Comparison of ENCODE assay signal across 8 mouse cellular contexts in genomic region chr5:74092481-74092832, GRCm38 (mm10). TPM values are rescaled to one million over a fixed set of nuclear protein-coding genes. Genes with fewer than 3 reads are reported as not detected.
A peak's percentile ranks its signal among the peaks of the same experiment; 100 is the strongest.
DNase-seq lines count a peak whose midpoint lies in the region; ATAC-seq and TF ChIP-seq lines count a peak whose summit lies in the region.

No protein-coding gene starts in this region.

- no peak overlapping the region; the same call in 1 of the 2 replicates for H3K27ac ChIP-seq in embryonic facial prominence, embryonic 14.5 days (replicated peaks; ENCODE audit: low read depth, low read length)
- H3K27ac ChIP-seq in intestine, embryonic 15.5 days: no peak overlapping the region
- H3K27ac ChIP-seq in midbrain, postnatal 0 days (ENCODE audit: low read depth, low read length): peak overlapping the region; percentile 38; the same call in 1 of the 2 replicates

- H3K4me2 ChIP-seq in embryonic facial prominence, embryonic 14.5 days (ENCODE audit: low read depth, low read length): peak overlapping the region; percentile 74
- peak overlapping the region; percentile 69 for H3K4me2 ChIP-seq in intestine, embryonic 15.5 days (replicated peaks)
- H3K4me2 ChIP-seq in midbrain, postnatal 0 days (ENCODE audit: low read depth, low read length, poor library complexity, severe bottlenecking): peak overlapping the region; percentile 52

- no peak for TF ChIP-seq CTCF in midbrain, postnatal 0 days (IDR thresholded peaks at IDR 0.05)

- H3K9ac ChIP-seq in embryonic facial prominence, embryonic 14.5 days (ENCODE audit: low read depth, low read length): peak overlapping the region; percentile 30; the same call in 1 of the 2 replicates
- H3K9ac ChIP-seq in intestine, embryonic 15.5 days: no peak overlapping the region
- peak overlapping the region; percentile 50; the same call in 1 of the 2 replicates for H3K9ac ChIP-seq in midbrain, postnatal 0 days (replicated peaks; ENCODE audit: low read length, poor library complexity, severe bottlenecking)

- 49% methylated on average over 4 of the region's 4 CpGs for WGBS in embryonic facial prominence, embryonic 14.5 days
- 47% methylated on average over 4 of the region's 4 CpGs for WGBS in intestine, embryonic 15.5 days
- 48% methylated on average over 4 of the region's 4 CpGs for WGBS in midbrain, postnatal 0 days

- peak overlapping the region; percentile 94 for H3K4me3 ChIP-seq in embryonic facial prominence, embryonic 14.5 days (ENCODE audit: low read depth, low read length)
- peak overlapping the region; percentile 87 for H3K4me3 ChIP-seq in intestine, embryonic 15.5 days (replicated peaks)
- H3K4me3 ChIP-seq in midbrain, postnatal 0 days (ENCODE audit: low read depth, low read length): peak overlapping the region; percentile 64

- DNase-seq in left cerebral cortex, adult 11 months (ENCODE audit: low spot score): peak; percentile 29
- no peak for DNase-seq in left cerebral cortex, adult 9 months (ENCODE audit: low spot score in 2 of 2)
- no peak for DNase-seq in embryonic facial prominence, embryonic 14.5 days (ENCODE audit: low spot score)
- no peak for DNase-seq in midbrain, postnatal 0 days (ENCODE audit: low spot score)
- no peak for DNase-seq in spleen, adult 18-20 months
- no peak for DNase-seq in kidney, adult 9 months
- DNase-seq in thymus, postnatal 10 days (ENCODE audit: low spot score in 2 of 2): no peak

- peaks cover 5% of the 10 kb centered on the region; the same call in 1 of the 2 replicates for H3K9me3 ChIP-seq in embryonic facial prominence, embryonic 14.5 days (ENCODE audit: control insufficient read depth, low read length)
- H3K9me3 ChIP-seq in intestine, embryonic 15.5 days: no peaks in the 10 kb centered on the region
- no peaks in the 10 kb centered on the region for H3K9me3 ChIP-seq in midbrain, postnatal 0 days (ENCODE audit: low read length)

- H3K27me3 ChIP-seq in embryonic facial prominence, embryonic 14.5 days (replicated peaks; ENCODE audit: control insufficient read depth, insufficient read depth, low read length): no peaks in the 10 kb centered on the region
- H3K27me3 ChIP-seq in intestine, embryonic 15.5 days (replicated peaks): no peaks in the 10 kb centered on the region
- no peaks in the 10 kb centered on the region for H3K27me3 ChIP-seq in midbrain, postnatal 0 days (ENCODE audit: insufficient read depth, low read length)

- peaks cover 13% of the 10 kb centered on the region for H3K4me1 ChIP-seq in embryonic facial prominence, embryonic 14.5 days (ENCODE audit: control insufficient read depth, insufficient read depth, low read length)
- 0 out of 2 replicates have a peak, but pooled peaks cover 3% of the 10 kb centered on the region for H3K4me1 ChIP-seq in intestine, embryonic 15.5 days (replicated peaks)
- peaks cover 7% of the 10 kb centered on the region; the same call in 1 of the 2 replicates for H3K4me1 ChIP-seq in midbrain, postnatal 0 days (ENCODE audit: insufficient read depth, low read length)

- ATAC-seq in embryonic facial prominence, embryonic 14.5 days (ENCODE audit: low read depth): no peak; the same call in 1 of the 2 replicates
- ATAC-seq in intestine, embryonic 15.5 days: no peak; the same call in 1 of the 2 replicates
- ATAC-seq in midbrain, postnatal 0 days (ENCODE audit: low FRiP score): no peak; the same call in 1 of the 2 replicates

- peaks cover 26% of the 10 kb centered on the region for H3K36me3 ChIP-seq in embryonic facial prominence, embryonic 14.5 days (ENCODE audit: control insufficient read depth, insufficient read depth, low read length)
- H3K36me3 ChIP-seq in intestine, embryonic 15.5 days: 0 out of 2 replicates have a peak, but pooled peaks cover 2% of the 10 kb centered on the region
- 0 out of 2 replicates have a peak, but pooled peaks cover 3% of the 10 kb centered on the region for H3K36me3 ChIP-seq in midbrain, postnatal 0 days (ENCODE audit: insufficient read depth, low read length)

RNA-seq across cellular contexts. Expression of gene Usp46, which starts 24.2 kb away (rescaled TPM):
- polyA plus RNA-seq in embryonic facial prominence, embryonic 14.5 days (2014; fragmentation: Nextera tagmentation; extraction: Ambion mirVana): 35.4 and 36.5 TPM in 2 replicates
- 18.7 and 22.9 TPM in 2 replicates for polyA plus RNA-seq in intestine, embryonic 15.5 days (2015; fragmentation: Nextera tagmentation; extraction: Ambion mirVana)
- 54.3 and 55.6 TPM in 2 replicates for total RNA-seq in midbrain, postnatal 0 days (2014; rRNA removed)
- 34.9 and 36.2 TPM in 2 replicates for polyA plus RNA-seq in midbrain, postnatal 0 days (2015; fragmentation: Nextera tagmentation; extraction: Ambion mirVana)
